Mouse (Mus musculus) G1E (cell line): ENCODE data around the gene Eef1akmt3. TPM values are rescaled to one million over a fixed set of nuclear protein-coding genes. Genes with fewer than 3 reads are reported as not detected.
"Not testable (repeated sequence)": the region's sequence is repeated elsewhere in the genome, so short reads cannot be mapped to it uniquely, and the experiment has no call there.

ENCODE experiments used
- ATAC-seq: 2 replicates; pipeline ENCODE4 v1.8.0; 2016; ENCODE audit warnings: mild to moderate bottlenecking; ENCODE audit not compliant: insufficient number of reproducible peaks, poor library complexity, low FRiP score, severe bottlenecking; ENCODE audit errors: extremely low read depth
- DNase-seq: peaks from one replicate; pipeline ENCODE4 v3.0.0; 2012; ENCODE audit warnings: low spot score
- H3K27me3 ChIP-seq: 2 replicates; pipeline ENCODE4 v1.6.1; 2012; ENCODE audit warnings: mild to moderate bottlenecking, low read length, inconsistent platforms; ENCODE audit not compliant: insufficient read depth
- H3K36me3 ChIP-seq: replicated peaks from 2 replicates; pipeline ENCODE3; 2012; ENCODE audit warnings: mild to moderate bottlenecking, inconsistent platforms
- H3K4me1 ChIP-seq: 2 replicates; pipeline ENCODE4 v1.6.1; 2012; ENCODE audit warnings: low read depth, low read length, inconsistent platforms, mixed read lengths; ENCODE audit not compliant: insufficient read depth
- H3K4me3 ChIP-seq: 2 replicates; pipeline ENCODE4 v1.5.1; 2012; ENCODE audit warnings: low read depth, mild to moderate bottlenecking, inconsistent platforms, low read length, moderate library complexity, mixed read lengths
- H3K9me3 ChIP-seq: replicated peaks from 2 replicates; pipeline ENCODE4 v1.6.1; 2012; ENCODE audit warnings: inconsistent platforms
- CTCF ChIP-seq: IDR thresholded peaks from 2 replicates; pipeline ENCODE4 v1.5.1; 2012; ENCODE audit warnings: low read depth, low read length, inconsistent platforms, mixed read lengths
- GATA1 ChIP-seq: IDR thresholded peaks from 2 replicates; pipeline ENCODE4 v1.6.1; 2012; ENCODE audit warnings: borderline replicate concordance, low read length, inconsistent platforms, mixed read lengths
- GATA2 ChIP-seq: IDR thresholded peaks from 2 replicates; pipeline ENCODE4 v1.6.1; 2012; ENCODE audit warnings: low read depth, low read length, inconsistent platforms, borderline replicate concordance
- POLR2AphosphoS5 ChIP-seq: IDR thresholded peaks from 2 replicates; pipeline ENCODE4 v1.6.1; 2012; ENCODE audit warnings: low read depth, low read length, inconsistent platforms; ENCODE audit not compliant: insufficient replicate concordance
- TAL1 ChIP-seq: conservative IDR thresholded peaks from 2 replicates; pipeline ENCODE4 v1.6.1; 2012; ENCODE audit warnings: low read depth, low read length, inconsistent platforms, mixed read lengths
- polyA plus RNA-seq: library from polyadenylated mRNA; stranded (reverse); fragments of >175 nt; gene quantifications from 2 replicates; pipeline ENCODE4 v1.2.3, GENCODE M21; 2012
- total RNA-seq, 2 experiments: library from RNA; stranded (forward) in 1 of 2; stranded (reverse) in 1 of 2; fragments of 200-1000 nt in 1 of 2; fragments of >200 nt in 1 of 2; fragmentation: Nextera tagmentation in 1 of 2; gene quantifications; 2 replicates each; pipeline ENCODE4 v1.2.3; 2014 to 2017

Eef1akmt3 gene
- total and polyA plus RNA-seq, 3 experiments: 0.11 to 0.68 (median 0.17) TPM

DNA sequence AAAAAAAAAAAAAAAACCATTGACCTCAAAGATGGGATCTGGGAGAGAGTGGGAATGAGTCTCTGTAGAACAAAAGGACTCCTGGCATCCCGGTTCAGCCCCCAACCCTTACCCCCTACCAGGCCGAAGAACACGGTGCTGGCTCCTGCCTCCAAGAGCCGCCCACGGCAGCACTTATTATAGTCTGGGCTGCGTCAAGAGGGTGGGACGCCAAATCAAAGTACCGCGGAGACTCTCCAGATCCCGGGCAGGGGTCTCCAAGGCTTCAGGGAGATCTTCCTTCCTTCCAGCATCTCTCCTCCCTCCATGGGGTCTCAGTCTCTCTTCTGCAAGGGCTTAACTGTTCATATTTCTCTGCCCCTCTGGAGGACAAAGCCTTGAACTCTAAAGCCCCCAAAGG, 36.2 kb upstream of the Eef1akmt3 start:
- H3K27me3 ChIP-seq: peaks cover 72% of the 10 kb centered on the region
- TF ChIP-seq GATA2 (no peak), GATA1 (no peak), CTCF (no peak), POLR2AphosphoS5 (no peak), TAL1 (no peak)
- no peak for DNase-seq
- no peak for ATAC-seq
- peaks cover 7% of the 10 kb centered on the region; the same call in 1 of the 2 replicates for H3K4me1 ChIP-seq
- H3K36me3 ChIP-seq: no peaks in the 10 kb centered on the region
- H3K9me3 ChIP-seq: peaks cover 7% of the 10 kb centered on the region
- H3K4me3 ChIP-seq: no peak overlapping the region

DNA sequence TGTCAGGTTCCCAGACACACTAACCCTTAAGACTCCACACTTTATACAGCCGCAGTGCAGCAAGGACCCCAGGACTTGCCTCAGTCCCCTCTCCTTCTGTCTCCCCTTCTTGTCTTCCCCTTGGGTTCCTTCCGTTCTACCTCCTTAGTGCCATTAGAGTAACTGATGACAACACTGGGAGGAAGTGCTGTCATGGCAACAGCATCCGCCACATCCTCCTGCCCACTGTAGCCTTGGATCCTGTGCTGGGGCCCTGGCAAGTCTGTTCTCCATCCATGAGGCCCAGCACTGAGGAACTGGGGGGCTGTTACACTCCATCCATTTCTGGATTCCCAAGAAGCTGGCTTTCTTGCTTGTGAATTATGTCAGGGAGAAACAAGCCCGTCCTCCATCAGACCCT, 34.8 kb upstream of the Eef1akmt3 start:
- Histone ChIP-seq H3K4me1 (peaks cover 12% of the 10 kb centered on the region), H3K9me3 (peaks cover 7% of the 10 kb centered on the region), H3K36me3 (peaks cover 3% of the 10 kb centered on the region), H3K27me3 (peaks cover 58% of the 10 kb centered on the region), H3K4me3 (no peak overlapping the region)
- ATAC-seq (no peak), DNase-seq (no peak)
- TF ChIP-seq CTCF (no peak), TAL1 (no peak), POLR2AphosphoS5 (no peak), GATA2 (no peak), GATA1 (no peak)

DNA sequence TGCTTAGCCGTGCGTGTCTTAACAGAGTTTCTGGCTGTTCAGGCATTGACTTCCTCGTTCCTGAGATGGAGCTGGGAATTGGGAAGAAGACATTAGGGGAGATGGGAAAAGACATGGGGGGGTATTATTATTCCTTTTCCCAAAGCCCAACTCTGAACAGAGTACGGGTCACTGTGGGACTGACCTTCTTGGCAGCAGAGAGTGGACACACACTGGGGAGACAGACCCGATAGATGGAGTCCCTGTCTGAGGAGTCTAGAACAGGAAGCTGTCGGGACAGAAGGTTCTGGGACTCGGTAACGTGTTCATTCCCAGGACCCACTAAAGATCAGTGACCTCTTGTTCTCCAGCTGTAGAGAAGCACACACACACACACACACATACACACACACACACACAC, 34.3 kb upstream of the Eef1akmt3 start:
- peaks cover 3% of the 10 kb centered on the region for H3K36me3 ChIP-seq
- H3K9me3 ChIP-seq: peaks cover 7% of the 10 kb centered on the region
- DNase-seq (no peak), ATAC-seq (no peak)
- H3K27me3 ChIP-seq: peaks cover 54% of the 10 kb centered on the region
- H3K4me3 ChIP-seq: no peak overlapping the region
- peaks cover 16% of the 10 kb centered on the region for H3K4me1 ChIP-seq
- TF ChIP-seq GATA2 (no peak), TAL1 (no peak), GATA1 (no peak), POLR2AphosphoS5 (no peak), CTCF (no peak)

DNA sequence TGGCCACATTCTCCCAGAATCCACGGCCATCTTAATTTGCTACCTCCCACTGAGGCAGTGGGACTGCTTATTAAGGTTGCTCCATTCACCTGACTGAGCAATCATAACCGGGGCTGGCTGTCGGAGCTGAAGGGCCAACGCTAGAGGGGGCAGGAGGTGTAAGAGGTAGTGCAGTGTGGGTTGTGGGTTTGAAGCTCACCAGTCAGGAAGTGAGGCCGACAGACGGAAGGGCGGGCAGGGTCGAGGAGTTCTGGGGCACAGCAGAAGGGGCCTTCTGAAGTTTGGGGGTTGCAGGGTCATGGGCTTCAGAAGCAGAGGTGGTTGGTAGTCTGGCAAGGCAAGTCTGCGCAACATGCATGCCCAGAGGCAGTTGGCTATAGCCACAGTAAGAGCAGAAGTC, 33.8 kb upstream of the Eef1akmt3 start, which contains the start of gene Agap2:
Gene Agap2, plus strand, starts transcription at position 205 of the 400 bp plus-strand sequence.
- DNase-seq (no peak), ATAC-seq (no peak)

DNA sequence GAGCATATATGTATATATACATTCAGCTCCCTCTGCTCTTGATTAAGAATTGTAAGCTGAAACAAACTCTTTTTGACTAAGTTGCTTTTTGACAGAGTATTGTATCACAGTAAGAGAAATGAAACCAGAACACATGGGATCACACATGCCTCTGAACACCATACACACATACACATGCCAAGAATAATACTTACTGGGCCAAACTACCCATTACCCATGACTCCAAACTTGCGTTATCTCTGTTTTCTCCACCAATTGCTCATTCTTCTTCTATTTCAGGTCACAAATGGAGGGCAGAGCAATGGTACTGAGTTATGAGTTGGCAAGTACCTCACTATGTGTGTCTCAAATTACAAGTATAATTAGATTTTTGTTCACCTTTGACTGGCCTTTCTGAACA, 32.7 kb upstream of the Eef1akmt3 start:
- DNase-seq (no peak), ATAC-seq (no peak)
- H3K4me3 ChIP-seq: no peak overlapping the region
- H3K27me3 ChIP-seq: peaks cover 39% of the 10 kb centered on the region
- peaks cover 25% of the 10 kb centered on the region for H3K4me1 ChIP-seq
- no peaks in the 10 kb centered on the region for H3K9me3 ChIP-seq
- TF ChIP-seq TAL1: no peak
- no peak for TF ChIP-seq POLR2AphosphoS5
- no peak for TF ChIP-seq GATA1
- TF ChIP-seq CTCF: no peak
- TF ChIP-seq GATA2: no peak
- H3K36me3 ChIP-seq: peaks cover 7% of the 10 kb centered on the region

More for the DNA sequence above, 33.8 kb upstream of the Eef1akmt3 start, which contains the start of gene Agap2:
- H3K4me1 ChIP-seq: peaks cover 18% of the 10 kb centered on the region
- TF ChIP-seq CTCF: no peak
- no peak for TF ChIP-seq POLR2AphosphoS5
- no peak for TF ChIP-seq GATA2
- TF ChIP-seq TAL1: no peak
- no peak for TF ChIP-seq GATA1
- H3K27me3 ChIP-seq: peaks cover 48% of the 10 kb centered on the region
- peaks cover 3% of the 10 kb centered on the region for H3K36me3 ChIP-seq
- peaks cover 5% of the 10 kb centered on the region for H3K9me3 ChIP-seq
- no peak within 1 kb of the TSS for H3K4me3 ChIP-seq

DNA sequence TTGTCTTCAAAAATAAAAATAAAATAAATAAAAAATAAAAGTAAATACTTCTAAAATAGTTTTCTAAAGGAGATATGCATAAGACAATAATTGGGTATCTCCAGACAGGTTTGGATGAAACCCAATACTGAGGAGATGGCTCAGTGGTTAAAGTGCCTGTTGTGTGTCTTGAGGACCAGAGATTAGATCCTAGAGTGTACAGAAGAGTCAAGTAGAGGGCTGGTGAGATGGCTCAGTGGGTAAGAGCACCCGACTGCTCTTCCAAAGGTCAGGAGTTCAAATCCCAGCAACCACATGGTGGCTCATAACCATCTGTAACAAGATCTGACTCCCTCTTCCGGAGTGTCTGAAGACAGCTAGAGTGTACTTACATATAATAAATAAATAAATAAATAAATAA, 31.7 kb upstream of the Eef1akmt3 start:
- Histone ChIP-seq H3K4me1 (peaks cover 35% of the 10 kb centered on the region), H3K27me3 (peaks cover 30% of the 10 kb centered on the region), H3K36me3 (peaks cover 17% of the 10 kb centered on the region)
- ATAC-seq, H3K9me3 ChIP-seq, DNase-seq, H3K4me3 ChIP-seq: not testable (repeated sequence)

DNA sequence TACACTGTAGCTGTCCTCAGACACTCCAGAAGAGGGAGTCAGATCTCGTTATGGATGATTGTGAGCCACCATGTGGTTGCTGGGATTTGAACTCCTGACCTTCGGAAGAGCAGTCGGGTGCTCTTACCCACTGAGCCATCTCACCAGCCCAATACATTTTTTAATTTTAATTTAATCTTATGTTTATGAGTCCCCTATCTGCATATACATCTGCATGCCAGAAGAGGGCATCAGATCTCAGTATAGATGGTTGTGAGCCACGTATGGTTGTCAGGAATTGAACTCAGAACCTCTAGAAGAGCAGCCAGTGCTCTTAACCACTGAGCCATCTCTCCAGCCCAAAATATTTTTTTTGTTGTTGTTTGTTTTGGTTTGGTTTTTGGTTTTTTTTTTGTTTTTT, 31.0 kb upstream of the Eef1akmt3 start:
- Histone ChIP-seq H3K4me1 (peaks cover 42% of the 10 kb centered on the region), H3K36me3 (peaks cover 24% of the 10 kb centered on the region), H3K27me3 (peaks cover 23% of the 10 kb centered on the region)
- DNase-seq, H3K4me3 ChIP-seq, ATAC-seq, H3K9me3 ChIP-seq: not testable (repeated sequence)
